13 mouse cellular contexts compared by ENCODE assay signal in the genomic region with DNA sequence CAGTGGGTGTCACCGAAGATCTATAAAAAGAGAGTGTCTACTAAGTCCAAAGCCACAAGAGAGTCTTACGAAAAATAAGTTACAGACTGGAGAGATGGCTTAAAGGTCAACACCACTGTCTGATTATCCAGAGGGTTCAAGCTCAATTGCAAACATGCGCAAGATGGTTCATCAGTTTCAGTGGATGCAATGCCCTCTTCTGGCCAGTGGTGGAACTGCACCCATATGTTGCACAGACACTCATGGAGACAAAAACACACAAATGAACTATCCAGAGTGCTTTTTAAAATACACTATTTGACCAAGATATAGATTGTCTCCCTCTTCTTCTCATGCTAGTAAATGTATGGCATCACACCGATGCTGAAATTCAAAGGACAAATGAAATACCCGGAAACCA.
DNase-seq lines count a peak whose midpoint lies in the region; ATAC-seq and TF ChIP-seq lines count a peak whose summit lies in the region.
"Had no signal": no experiment of that assay in that cellular context is flagged by ENCODE, and none has a peak within 500 bp of the region (broad histone marks: within the 10 kb centered on the region; RNA-seq: fewer than 3 reads in every experiment).

No protein-coding gene starts in this region.

- H3K9me3 ChIP-seq in heart, postnatal 0 days (replicated peaks; ENCODE audit: control insufficient read depth, low read length) = 0 out of 2 replicates have a peak, but pooled peaks cover 5% of the 10 kb centered on the region
- H3K9me3 ChIP-seq in lung, postnatal 0 days (ENCODE audit: low read length) = no peaks in the 10 kb centered on the region
- H3K9me3 ChIP-seq in ES-E14 (ENCODE audit: control insufficient read depth, insufficient read depth, low read depth, low read length) = no peaks in the 10 kb centered on the region
- H3K9me3 ChIP-seq in heart, embryonic 12.5 days (replicated peaks) = peaks cover 4% of the 10 kb centered on the region
- H3K9me3 ChIP-seq: embryonic facial prominence, embryonic 15.5 days had no signal

- in situ Hi-C loops in ES-E14 (cut with MboI; ENCODE audit: low sequenced_read_pairs in 2 of 2, unreplicated experiment in 2 of 2) = no loop called here

- ATAC-seq in heart, postnatal 0 days (ENCODE audit: insufficient read depth, low read depth) = no peak
- no peak for ATAC-seq in lung, postnatal 0 days
- no peak for ATAC-seq in heart, embryonic 12.5 days (ENCODE audit: insufficient number of reproducible peaks, low FRiP score)

- TF ChIP-seq CTCF in heart, postnatal 0 days (IDR thresholded peaks at IDR 0.05; ENCODE audit: low read depth) = peak; percentile 36
- TF ChIP-seq CTCF in lung, postnatal 0 days (IDR thresholded peaks at IDR 0.05) = peak; percentile 61
- TF ChIP-seq CTCF in lung, adult 2 months (IDR thresholded peaks at IDR 0.05; ENCODE audit: insufficient read depth, low read length) = no peak

- TF ChIP-seq POLR2A in lung, adult 2 months (IDR thresholded peaks at IDR 0.05; ENCODE audit: borderline replicate concordance, extremely low read depth, low read depth, low read length) = no peak

- no peak for TF ChIP-seq EP300 in heart, postnatal 0 days (IDR thresholded peaks at IDR 0.05; ENCODE audit: low read depth)
- TF ChIP-seq EP300 in lung, postnatal 0 days (IDR thresholded peaks at IDR 0.05) = no peak

- 97% methylated on average over 5 of the region's 5 CpGs for WGBS in heart, postnatal 0 days
- WGBS in lung, postnatal 0 days = 97% methylated on average over 5 of the region's 5 CpGs
- WGBS in lung, adult 2 months = 98% methylated on average over 5 of the region's 5 CpGs
- WGBS in heart, embryonic 12.5 days = 93% methylated on average over 5 of the region's 5 CpGs

- H3K27ac ChIP-seq in heart, postnatal 0 days (ENCODE audit: low read depth) = no peak overlapping the region
- no peak overlapping the region for H3K27ac ChIP-seq in lung, postnatal 0 days (ENCODE audit: low read length)
- no peak overlapping the region for H3K27ac ChIP-seq in ES-E14 (ENCODE audit: insufficient read depth, low read depth, low read length, poor library complexity, severe bottlenecking)
- no peak overlapping the region for H3K27ac ChIP-seq in heart, embryonic 12.5 days (ENCODE audit: poor library complexity, severe bottlenecking)
- H3K27ac ChIP-seq: midbrain, embryonic 12.5 days had no signal

- intact Hi-C loops in heart, postnatal 25 days (cut with DNase I) = no loop called here

- H3K9ac ChIP-seq in heart, postnatal 0 days (replicated peaks; ENCODE audit: low read depth, low read length) = no peak overlapping the region
- H3K9ac ChIP-seq in lung, postnatal 0 days (replicated peaks; ENCODE audit: low read depth) = no peak overlapping the region
- H3K9ac ChIP-seq in ES-E14 (ENCODE audit: insufficient read depth, low read depth, low read length, poor library complexity, severe bottlenecking) = no peak overlapping the region
- no peak overlapping the region for H3K9ac ChIP-seq in heart, embryonic 12.5 days
- H3K9ac ChIP-seq: embryonic facial prominence, embryonic 15.5 days; midbrain, embryonic 12.5 days had no signal

- H3K27me3 ChIP-seq in heart, postnatal 0 days (ENCODE audit: control insufficient read depth, insufficient read depth, low read length) = no peaks in the 10 kb centered on the region
- no peaks in the 10 kb centered on the region for H3K27me3 ChIP-seq in lung, postnatal 0 days (replicated peaks; ENCODE audit: insufficient read depth, low read length)
- H3K27me3 ChIP-seq in heart, embryonic 12.5 days (replicated peaks) = no peaks in the 10 kb centered on the region
- H3K27me3 ChIP-seq: embryonic facial prominence, embryonic 15.5 days; midbrain, embryonic 12.5 days had no signal

- no peak overlapping the region for H3K4me3 ChIP-seq in heart, postnatal 0 days (ENCODE audit: low read depth, low read length)
- H3K4me3 ChIP-seq in lung, postnatal 0 days (ENCODE audit: low read depth, low read length) = no peak overlapping the region
- no peak overlapping the region for H3K4me3 ChIP-seq in lung, adult 2 months (replicated peaks; ENCODE audit: extremely low read depth, low read depth, low read length)
- no peak overlapping the region for H3K4me3 ChIP-seq in ES-E14 (ENCODE audit: insufficient read depth in 1 of 2, low read depth in 1 of 2, low read length in 2 of 2, poor library complexity in 1 of 2, severe bottlenecking in 1 of 2)
- no peak overlapping the region for H3K4me3 ChIP-seq in heart, embryonic 12.5 days
- H3K4me3 ChIP-seq: embryonic facial prominence, embryonic 15.5 days; midbrain, embryonic 12.5 days had no signal

- H3K36me3 ChIP-seq in heart, postnatal 0 days (replicated peaks; ENCODE audit: control insufficient read depth, insufficient read depth, low read length) = no peaks in the 10 kb centered on the region
- H3K36me3 ChIP-seq in lung, postnatal 0 days (ENCODE audit: insufficient read depth, low read length) = no peaks in the 10 kb centered on the region
- no peaks in the 10 kb centered on the region for H3K36me3 ChIP-seq in ES-E14 (ENCODE audit: control insufficient read depth, insufficient read depth, low read length, poor library complexity, severe bottlenecking)
- no peaks in the 10 kb centered on the region for H3K36me3 ChIP-seq in heart, embryonic 12.5 days
- H3K36me3 ChIP-seq: embryonic facial prominence, embryonic 15.5 days; midbrain, embryonic 12.5 days had no signal

- no peaks in the 10 kb centered on the region for H3K4me1 ChIP-seq in heart, postnatal 0 days (ENCODE audit: control insufficient read depth, insufficient read depth)
- no peaks in the 10 kb centered on the region for H3K4me1 ChIP-seq in lung, postnatal 0 days (ENCODE audit: insufficient read depth, low read depth, low read length)
- no peaks in the 10 kb centered on the region for H3K4me1 ChIP-seq in lung, adult 2 months (ENCODE audit: control insufficient read depth, insufficient read depth, low read length)
- no peaks in the 10 kb centered on the region for H3K4me1 ChIP-seq in ES-E14 (ENCODE audit: control insufficient read depth in 2 of 2, insufficient read depth in 2 of 2, low read length in 2 of 2, poor library complexity in 1 of 2)
- no peaks in the 10 kb centered on the region for H3K4me1 ChIP-seq in heart, embryonic 12.5 days (replicated peaks)
- H3K4me1 ChIP-seq: embryonic facial prominence, embryonic 15.5 days; midbrain, embryonic 12.5 days had no signal

- DNase-seq in heart, postnatal 0 days (ENCODE audit: low spot score) = no peak
- no peak for DNase-seq in heart, postnatal 25 days (ENCODE audit: low spot score)
- DNase-seq in lung, postnatal 0 days (ENCODE audit: low spot score) = no peak
- no peak for DNase-seq in lung, adult 2 months
- peak; percentile 19 for DNase-seq in ES-E14 (ENCODE audit: low read depth, low spot score)
- DNase-seq in induced T-regulatory cell, adult 2 months (ENCODE audit: low read depth) = peak; percentile 1
- no peak for DNase-seq in heart, adult 11 months
- DNase-seq: gastrocnemius, postnatal 25 days; heart, postnatal 4 days; thymus, adult 18-20 months had no signal

- H3K4me2 ChIP-seq in heart, postnatal 0 days (ENCODE audit: low read depth, low read length) = no peak overlapping the region
- H3K4me2 ChIP-seq in lung, postnatal 0 days (replicated peaks; ENCODE audit: low read depth, low read length) = no peak overlapping the region
- H3K4me2 ChIP-seq in heart, embryonic 12.5 days = no peak overlapping the region
- H3K4me2 ChIP-seq: embryonic facial prominence, embryonic 15.5 days; midbrain, embryonic 12.5 days had no signal

TF ChIP-seq in ES-E14, 5 proteins besides CTCF, POLR2A, EP300 and RAD21:
- no peak for TF ChIP-seq HCFC1 (IDR thresholded peaks at IDR 0.05; ENCODE audit: borderline replicate concordance, insufficient read depth, low read length)
- no peak for TF ChIP-seq CHD2 (IDR thresholded peaks at IDR 0.05; ENCODE audit: low read depth, low read length)
- TF ChIP-seq MAFK (IDR thresholded peaks at IDR 0.05; ENCODE audit: insufficient read depth, low read depth, low read length) = no peak
- TF ChIP-seq ZNF384 (IDR thresholded peaks at IDR 0.05; ENCODE audit: low read depth, low read length) = no peak
- peak; percentile 45; the same call in 1 of the 2 replicates for TF ChIP-seq ZC3H11A (IDR thresholded peaks at IDR 0.05; ENCODE audit: borderline replicate concordance, low read depth, low read length)

Comparison
In these comparisons a context has a peak if more than half of its experiments do, and no peak if none do; other contexts are left out.
1. DNase-seq: peak in ES-E14 (single experiment) and induced T-regulatory cell, adult 2 months (single experiment); none in heart, postnatal 0 days (single experiment), heart, postnatal 25 days (single experiment), lung, postnatal 0 days (single experiment), lung, adult 2 months (single experiment) and heart, adult 11 months (single experiment).